Mouse (Mus musculus) embryo, embryonic 11.5 days (tissue): ENCODE measurements around the gene Tmprss9.
A peak's percentile ranks its signal among the peaks of the same experiment; 100 is the strongest.

Source experiments
- DNase-seq: peaks from one replicate; pipeline ENCODE4 v3.0.0-alpha.2; 2012; ENCODE audit warnings: low read depth, low spot score

The Tmprss9 gene

GRCm38 (mm10) chr10:80887181-80887580 lies 15.5 kb downstream of the Tmprss9 start:
- DNase-seq, result no peak

GRCm38 (mm10) chr10:80895100-80895499 lies 23.5 kb downstream of the Tmprss9 start:
- DNase-seq, result no peak

GRCm38 (mm10) chr10:80895697-80896096 lies 24.0 kb downstream of the Tmprss9 start:
- DNase-seq, result no peak

GRCm38 (mm10) chr10:80896581-80897485 lies 25.2 kb downstream of the Tmprss9 start:
- DNase-seq, result no peak

GRCm38 (mm10) chr10:80897861-80898510 lies 26.3 kb downstream of the Tmprss9 start:
- no peak for DNase-seq

- DNase-seq, result no peak
Observed at GRCm38 (mm10) chr10:80899074-80899473, 27.4 kb downstream of the Tmprss9 start.

GRCm38 (mm10) chr10:80899591-80900317 lies 28.1 kb downstream of the Tmprss9 start:
- no peak for DNase-seq

GRCm38 (mm10) chr10:80900318-80901247 lies 28.9 kb downstream of the Tmprss9 start, which contains the start of gene Timm13:
TSS of gene Timm13 (minus strand) at chr10:80900969.
- DNase-seq, result peak; percentile 99

- DNase-seq, result no peak
Observed at GRCm38 (mm10) chr10:80901409-80902272, 30.0 kb downstream of the Tmprss9 start.

- DNase-seq, result no peak
Observed at GRCm38 (mm10) chr10:80902273-80902940, 30.8 kb downstream of the Tmprss9 start.

- DNase-seq, result no peak
Observed at GRCm38 (mm10) chr10:80903282-80903681, 31.6 kb downstream of the Tmprss9 start.

GRCm38 (mm10) chr10:80904004-80904693 lies 32.5 kb downstream of the Tmprss9 start:
- DNase-seq, result no peak

- no peak for DNase-seq
Observed at GRCm38 (mm10) chr10:80904709-80905108, 33.1 kb downstream of the Tmprss9 start.

GRCm38 (mm10) chr10:80909375-80910162 lies 37.9 kb downstream of the Tmprss9 start:
- DNase-seq, result no peak

- no peak for DNase-seq
Observed at GRCm38 (mm10) chr10:80911354-80911753, 39.7 kb downstream of the Tmprss9 start.

- no peak for DNase-seq
Observed at GRCm38 (mm10) chr10:80911891-80912290, 40.2 kb downstream of the Tmprss9 start.

GRCm38 (mm10) chr10:80913364-80914011 lies 41.8 kb downstream of the Tmprss9 start:
- no peak for DNase-seq
